Mouse (Mus musculus): ENCODE measurements around the gene Csnk2a2.
A peak's percentile ranks its signal among the peaks of the same experiment; 100 is the strongest.

Gene Csnk2a2

DNA sequence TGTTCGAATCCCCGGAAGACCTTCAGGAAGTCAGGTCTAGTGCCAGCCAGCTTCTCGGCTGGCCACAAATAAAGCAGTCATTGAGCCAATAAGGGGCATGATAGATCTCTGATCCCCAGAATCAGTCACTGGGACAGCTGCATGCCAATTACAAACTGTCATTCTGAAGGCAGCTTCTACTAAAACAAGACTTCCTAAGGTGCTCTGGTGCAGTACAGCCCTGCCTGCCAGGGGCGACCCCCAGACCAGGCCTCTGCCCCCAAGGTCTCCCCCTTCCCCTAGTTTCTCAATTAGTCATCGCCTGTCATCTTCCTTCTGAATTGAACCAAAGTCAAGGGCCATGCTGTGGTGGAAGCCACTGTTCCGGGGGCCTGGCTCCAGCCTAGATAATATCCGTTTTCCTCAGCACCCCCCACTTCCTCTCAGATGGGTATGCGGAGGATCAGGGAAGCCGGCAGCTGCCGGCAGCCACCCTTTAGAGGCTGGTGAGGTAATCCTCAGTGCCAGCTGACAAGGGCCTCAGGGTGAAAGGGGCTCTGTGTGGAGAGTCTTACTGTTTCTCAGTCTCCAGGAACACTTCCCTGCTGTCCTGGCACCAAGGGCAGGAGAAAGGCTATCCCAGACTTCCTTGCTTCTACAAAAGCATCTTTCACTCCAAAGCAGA is 78.4 kb downstream of the Csnk2a2 start:
- DNase-seq = peak; percentile 52 to 63

- DNase-seq = peak; percentile 47 to 74
These were observed 80.3 kb downstream of the Csnk2a2 start for GRCm38 (mm10) chr8:95409518-95409917.

DNA sequence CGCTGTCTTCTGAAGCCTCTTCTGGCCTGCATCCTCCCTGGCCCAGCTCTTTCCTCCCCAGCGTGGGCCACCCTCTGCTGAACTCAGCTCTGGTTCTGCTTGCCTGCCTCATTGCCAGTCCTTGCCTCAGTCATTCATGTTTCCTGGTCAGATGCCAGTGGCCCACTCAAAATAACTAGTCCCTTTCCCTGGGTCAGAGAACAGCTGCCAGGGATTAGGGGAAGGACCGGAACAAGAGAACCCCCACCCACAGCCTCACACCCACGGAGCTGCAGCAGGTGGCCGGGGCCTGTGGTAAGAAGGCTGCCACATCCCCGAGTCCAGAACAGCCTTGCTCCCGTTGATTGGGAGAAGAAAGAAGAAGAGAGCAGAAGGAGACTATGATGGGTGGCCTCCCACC is 88.7 kb downstream of the Csnk2a2 start:
- no peak for DNase-seq

- no peak for DNase-seq
These were observed 90.7 kb downstream of the Csnk2a2 start for GRCm38 (mm10) chr8:95399131-95399530.

- DNase-seq = no peak
These were observed 92.6 kb downstream of the Csnk2a2 start for GRCm38 (mm10) chr8:95397201-95397600.

GRCm38 (mm10) chr8:95396752-95397151 is 93.1 kb downstream of the Csnk2a2 start:
- DNase-seq = no peak

All from lung, adult 18-20 months (tissue).